In genomic region chr12:57019737-57020136, GRCm38 (mm10) we compare ENCODE assay signal across 21 mouse cellular contexts.
DNase-seq lines count a peak whose midpoint lies in the region; ATAC-seq and TF ChIP-seq lines count a peak whose summit lies in the region.
"Had no signal": no experiment of that assay in that cellular context is flagged by ENCODE, and none has a peak within 500 bp of the region (broad histone marks: within the 10 kb centered on the region; RNA-seq: fewer than 3 reads in every experiment).

No protein-coding gene starts in this region.

- no peak for TF ChIP-seq POLR2A in lung, adult 2 months (IDR thresholded peaks at IDR 0.05; ENCODE audit: borderline replicate concordance, extremely low read depth, low read depth, low read length)

- ATAC-seq in lung, embryonic 14.5 days (ENCODE audit: insufficient read depth): peak; percentile 59; the same call in 1 of the 2 replicates
- peak; percentile 64; the same call in 1 of the 2 replicates for ATAC-seq in lung, embryonic 15.5 days (ENCODE audit: borderline replicate concordance, extremely low read depth, low FRiP score, low TSS enrichment)
- peak; percentile 71 for ATAC-seq in lung, embryonic 16.5 days (ENCODE audit: low read depth)
- ATAC-seq: activated CD4-positive, CD25-positive, alpha-beta regulatory T cell, adult 4 months; CD4-positive, CD25-positive, alpha-beta regulatory T cell, adult 4 months; Patski had no signal

- no peak overlapping the region for H3K27ac ChIP-seq in lung, embryonic 14.5 days (ENCODE audit: low read depth)
- no peak overlapping the region for H3K27ac ChIP-seq in lung, embryonic 15.5 days
- H3K27ac ChIP-seq in lung, embryonic 16.5 days (ENCODE audit: low read length): no peak overlapping the region

- H3K9ac ChIP-seq in lung, embryonic 14.5 days: no peak overlapping the region
- H3K9ac ChIP-seq in lung, embryonic 15.5 days: no peak overlapping the region
- no peak overlapping the region for H3K9ac ChIP-seq in lung, embryonic 16.5 days (ENCODE audit: low read length)

- no peaks in the 10 kb centered on the region for H3K9me3 ChIP-seq in lung, embryonic 14.5 days (ENCODE audit: low read depth, low read length)
- no peaks in the 10 kb centered on the region for H3K9me3 ChIP-seq in lung, embryonic 15.5 days
- no peaks in the 10 kb centered on the region for H3K9me3 ChIP-seq in lung, embryonic 16.5 days (ENCODE audit: control insufficient read depth, low read length)
- H3K9me3 ChIP-seq: G1E had no signal

- peak; percentile 58 for DNase-seq in lung, embryonic 14.5 days
- no peak for DNase-seq in lung, postnatal 36 days
- no peak for DNase-seq in lung, adult 2 months
- no peak for DNase-seq in lung, postnatal 25 days (ENCODE audit: low spot score)
- DNase-seq: adrenal gland, adult 2 months; adrenal gland, adult 8-10 months; adrenal gland, postnatal 10 days; adrenal gland, postnatal 14 days; adrenal gland, postnatal 25 days; adrenal gland, postnatal 36 days; B cell, adult 2 months; cerebellum, adult 11 months; cerebellum, adult 11-12 months; cerebellum, adult 18-20 months had no signal

- H3K4me2 ChIP-seq in lung, embryonic 14.5 days: no peak overlapping the region
- no peak overlapping the region for H3K4me2 ChIP-seq in lung, embryonic 15.5 days
- no peak overlapping the region for H3K4me2 ChIP-seq in lung, embryonic 16.5 days (ENCODE audit: low read depth, low read length)

- no peaks in the 10 kb centered on the region for H3K36me3 ChIP-seq in lung, embryonic 14.5 days (ENCODE audit: insufficient read depth)
- H3K36me3 ChIP-seq in lung, embryonic 15.5 days: no peaks in the 10 kb centered on the region
- H3K36me3 ChIP-seq in lung, embryonic 16.5 days (ENCODE audit: control insufficient read depth, insufficient read depth, low read length): no peaks in the 10 kb centered on the region
- H3K36me3 ChIP-seq: G1E had no signal

- no peaks in the 10 kb centered on the region for H3K27me3 ChIP-seq in lung, embryonic 14.5 days (ENCODE audit: insufficient read depth, low read length)
- H3K27me3 ChIP-seq in lung, embryonic 15.5 days: no peaks in the 10 kb centered on the region
- H3K27me3 ChIP-seq in lung, embryonic 16.5 days (ENCODE audit: control insufficient read depth, insufficient read depth, low read depth, low read length): no peaks in the 10 kb centered on the region
- H3K27me3 ChIP-seq: CH12.LX had no signal

- H3K4me3 ChIP-seq in lung, embryonic 14.5 days (ENCODE audit: low read depth, low read length): no peak overlapping the region
- H3K4me3 ChIP-seq in lung, embryonic 15.5 days: no peak overlapping the region
- no peak overlapping the region for H3K4me3 ChIP-seq in lung, adult 2 months (replicated peaks; ENCODE audit: extremely low read depth, low read depth, low read length)
- no peak overlapping the region for H3K4me3 ChIP-seq in lung, embryonic 16.5 days (ENCODE audit: low read length)

- H3K4me1 ChIP-seq in lung, embryonic 14.5 days (ENCODE audit: insufficient read depth): no peaks in the 10 kb centered on the region
- 0 out of 2 replicates have a peak, but pooled peaks cover 2% of the 10 kb centered on the region for H3K4me1 ChIP-seq in lung, embryonic 15.5 days
- H3K4me1 ChIP-seq in lung, adult 2 months (ENCODE audit: control insufficient read depth, insufficient read depth, low read length): no peaks in the 10 kb centered on the region
- H3K4me1 ChIP-seq in lung, embryonic 16.5 days (replicated peaks; ENCODE audit: control insufficient read depth, insufficient read depth, low read length): peaks cover 3% of the 10 kb centered on the region; the same call in 1 of the 2 replicates

- WGBS in lung, embryonic 14.5 days: 40% methylated on average over 4 of the region's 4 CpGs
- 35% methylated on average over 4 of the region's 4 CpGs for WGBS in lung, embryonic 15.5 days
- WGBS in lung, adult 2 months: 58% methylated on average over 4 of the region's 4 CpGs
- 34% methylated on average over 4 of the region's 4 CpGs for WGBS in lung, embryonic 16.5 days

- no peak for TF ChIP-seq CTCF in lung, embryonic 14.5 days (IDR thresholded peaks at IDR 0.05; ENCODE audit: low read depth)
- no peak for TF ChIP-seq CTCF in lung, adult 2 months (IDR thresholded peaks at IDR 0.05; ENCODE audit: insufficient read depth, low read length)
